Mouse (Mus musculus): Measurements from ENCODE around the gene Mt1. TPM values are rescaled to one million over a fixed set of nuclear protein-coding genes. Genes with fewer than 3 reads are reported as not detected.

Mt1 gene
- polyA plus RNA-seq, 1 experiment from 2014 or later, result 81.4 TPM

Other genes with a start within 250 kb of the Mt1 start
- 37.3 and 44.9 TPM in 2 replicates for gene Amfr, start 166.2 kb upstream of the Mt1 start, polyA plus RNA-seq (2014; fragmentation: Nextera tagmentation; extraction: Ambion mirVana)
- 154 and 162 TPM in 2 replicates for gene Nudt21, start 142.1 kb upstream of the Mt1 start, polyA plus RNA-seq (2014; fragmentation: Nextera tagmentation; extraction: Ambion mirVana)
- gene Ogfod1, start 141.9 kb upstream of the Mt1 start, polyA plus RNA-seq (2014; fragmentation: Nextera tagmentation; extraction: Ambion mirVana), result 14.4 and 14.6 TPM in 2 replicates
- gene Bbs2, start 80.2 kb upstream of the Mt1 start, polyA plus RNA-seq (2014; fragmentation: Nextera tagmentation; extraction: Ambion mirVana), result 16.2 and 17.2 TPM in 2 replicates
- gene Mt4, start 41.9 kb upstream of the Mt1 start, polyA plus RNA-seq (2014; fragmentation: Nextera tagmentation; extraction: Ambion mirVana), result not detected in 2 replicates
- 0.61 TPM in 1 of 2 replicates, not detected in the other for gene Mt3, start 26.5 kb upstream of the Mt1 start, polyA plus RNA-seq (2014; fragmentation: Nextera tagmentation; extraction: Ambion mirVana)
- 21.7 and 23.2 TPM in 2 replicates for gene Mt2, start 6.4 kb upstream of the Mt1 start, polyA plus RNA-seq (2014; fragmentation: Nextera tagmentation; extraction: Ambion mirVana)
- gene Nup93, start 35.5 kb downstream of the Mt1 start, polyA plus RNA-seq (2014; fragmentation: Nextera tagmentation; extraction: Ambion mirVana), result 128 and 135 TPM in 2 replicates
- gene Slc12a3, start 150.1 kb downstream of the Mt1 start, polyA plus RNA-seq (2014; fragmentation: Nextera tagmentation; extraction: Ambion mirVana), result 0.16 TPM in 1 of 2 replicates, not detected in the other
- 61.9 and 62.4 TPM in 2 replicates for gene Herpud1, start 207.4 kb downstream of the Mt1 start, polyA plus RNA-seq (2014; fragmentation: Nextera tagmentation; extraction: Ambion mirVana)